10 mouse cellular contexts compared by ENCODE assay signal in genomic region chr19:14388539-14388938, GRCm38 (mm10).
DNase-seq lines count a peak whose midpoint lies in the region; ATAC-seq and TF ChIP-seq lines count a peak whose summit lies in the region.
"Had no signal": no experiment of that assay in that cellular context is flagged by ENCODE, and none has a peak within 500 bp of the region (broad histone marks: within the 10 kb centered on the region; RNA-seq: fewer than 3 reads in every experiment).

No protein-coding gene starts in this region.

- no peak for DNase-seq in layer of hippocampus, adult 2 months (ENCODE audit: low spot score in 2 of 2)
- DNase-seq in layer of hippocampus, adult 18-20 months (ENCODE audit: low spot score in 2 of 2): no peak
- DNase-seq in thymus, postnatal 0 days (ENCODE audit: low spot score): peak; percentile 29
- DNase-seq in frontal cortex, postnatal 14 days (ENCODE audit: low spot score in 2 of 2): no peak
- no peak for DNase-seq in layer of hippocampus, postnatal 36 days
- DNase-seq: adrenal gland, adult 8-10 months had no signal

- peak; percentile 84 for ATAC-seq in inflammation-experienced regulatory T-cells, adult 6 months
- ATAC-seq: hindbrain, embryonic 16.5 days had no signal

- TF ChIP-seq POLR2A in ES-Bruce4 (IDR thresholded peaks at IDR 0.05; ENCODE audit: insufficient read depth, low read length): no peak

- TF ChIP-seq EP300 in ES-Bruce4 (IDR thresholded peaks at IDR 0.05; ENCODE audit: insufficient read depth, low read depth, low read length): no peak

- no peak overlapping the region for H3K4me3 ChIP-seq in layer of hippocampus, adult 2 months
- no peak overlapping the region for H3K4me3 ChIP-seq in ES-Bruce4 (ENCODE audit: low read depth, low read length)
- H3K4me3 ChIP-seq: midbrain, embryonic 12.5 days had no signal

- H3K27me3 ChIP-seq in ES-Bruce4 (ENCODE audit: control insufficient read depth, insufficient read depth, low read length, poor library complexity, severe bottlenecking): no peaks in the 10 kb centered on the region

- no peak overlapping the region for H3K27ac ChIP-seq in layer of hippocampus, adult 2 months
- no peak overlapping the region for H3K27ac ChIP-seq in ES-Bruce4 (ENCODE audit: insufficient read depth, low read length)
- H3K27ac ChIP-seq: midbrain, embryonic 12.5 days had no signal

- peak; percentile 62 for TF ChIP-seq CTCF in layer of hippocampus, adult 2 months (conservative IDR thresholded peaks at IDR 0.05)
- peak; percentile 15 for TF ChIP-seq CTCF in ES-Bruce4 (IDR thresholded peaks at IDR 0.05; ENCODE audit: low read depth, low read length)

- H3K36me3 ChIP-seq in ES-Bruce4 (ENCODE audit: control insufficient read depth, insufficient read depth, low read length, poor library complexity, severe bottlenecking): no peaks in the 10 kb centered on the region
- H3K36me3 ChIP-seq: midbrain, embryonic 12.5 days had no signal

- no peak overlapping the region for H3K9ac ChIP-seq in ES-Bruce4 (ENCODE audit: low read depth, poor library complexity, severe bottlenecking)
- H3K9ac ChIP-seq: midbrain, embryonic 12.5 days had no signal

- H3K4me1 ChIP-seq in ES-Bruce4 (ENCODE audit: control insufficient read depth, insufficient read depth, low read length): no peaks in the 10 kb centered on the region
- H3K4me1 ChIP-seq: midbrain, embryonic 12.5 days had no signal

- no peaks in the 10 kb centered on the region for H3K9me3 ChIP-seq in ES-Bruce4 (replicated peaks; ENCODE audit: control insufficient read depth, insufficient read depth, low read length, poor library complexity, severe bottlenecking)
- H3K9me3 ChIP-seq: midbrain, embryonic 12.5 days had no signal
